Mouse (Mus musculus) erythroblast, adult 5-6 weeks (primary cell): ENCODE data around the gene Cmas. TPM values are rescaled to one million over a fixed set of nuclear protein-coding genes. Genes with fewer than 3 reads are reported as not detected.
A peak's percentile ranks its signal among the peaks of the same experiment; 100 is the strongest.

Experiments used
- ATAC-seq: replicated peaks from 2 replicates; pipeline ENCODE4 v1.8.0; 2016; ENCODE audit warnings: moderate number of reproducible peaks, mild to moderate bottlenecking, moderate TSS enrichment, inconsistent platforms; ENCODE audit not compliant: poor library complexity, low FRiP score, severe bottlenecking
- total RNA-seq, 2 experiments: library from RNA; stranded (forward) in 1 of 2; stranded (reverse) in 1 of 2; fragments of 150-400 nt in 1 of 2; fragments of 200-764, 138-1000 nt in 1 of 2; gene quantifications; 2 replicates each; pipeline versions ENCODE4 v1.2.3 to v1.2.4; 2015 to 2017; ENCODE audit warnings: low replicate concordance in 2 of 2

The Cmas gene
- total RNA-seq, 2 experiments from 2014 or later, result 701 to 721 TPM

DNA sequence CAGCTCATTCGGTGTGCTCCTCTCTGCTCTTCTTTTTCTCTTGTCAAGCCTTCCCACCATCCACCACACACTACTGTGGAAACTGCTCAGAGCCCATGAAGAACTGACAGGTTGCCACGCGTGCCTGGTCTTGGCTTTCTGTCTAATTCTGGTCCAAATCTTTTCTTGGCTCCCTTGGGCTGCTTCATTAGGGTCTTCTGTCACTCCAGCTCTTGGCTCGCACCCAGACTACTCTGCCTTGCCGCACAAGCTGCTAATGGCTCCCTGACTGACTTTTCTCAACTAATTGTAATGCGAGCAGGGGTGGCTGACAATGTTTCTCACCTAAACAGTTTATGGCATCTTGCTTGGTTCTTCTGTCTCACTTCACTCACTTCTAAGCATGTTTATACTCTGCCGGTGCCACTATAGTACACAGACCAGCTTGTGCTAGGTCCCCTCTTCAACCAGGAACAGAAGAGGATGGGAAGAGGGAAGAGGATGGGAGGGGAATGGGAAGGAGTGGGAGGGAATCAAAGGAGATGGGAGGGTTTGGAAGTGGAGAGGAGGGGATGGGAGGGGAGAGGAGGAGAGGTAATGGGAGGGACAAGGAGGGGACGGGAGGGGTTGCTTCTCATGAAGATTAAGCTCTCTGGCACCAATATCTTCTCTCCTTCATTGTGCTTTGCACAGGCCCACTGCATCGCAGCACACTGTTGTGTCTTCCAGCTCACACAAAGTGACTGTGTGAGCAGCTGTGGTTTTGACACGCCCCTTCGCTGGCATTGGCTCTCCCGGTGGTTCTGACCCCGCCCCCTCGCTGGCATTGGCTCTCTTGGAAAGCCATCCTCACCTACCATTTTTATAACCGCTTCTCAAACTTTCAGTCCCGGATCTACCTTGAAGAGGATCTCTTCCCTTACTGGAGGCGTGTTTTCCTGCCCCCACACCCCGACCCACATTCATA is 31.8 kb downstream of the Cmas start:
- no peak for ATAC-seq

DNA sequence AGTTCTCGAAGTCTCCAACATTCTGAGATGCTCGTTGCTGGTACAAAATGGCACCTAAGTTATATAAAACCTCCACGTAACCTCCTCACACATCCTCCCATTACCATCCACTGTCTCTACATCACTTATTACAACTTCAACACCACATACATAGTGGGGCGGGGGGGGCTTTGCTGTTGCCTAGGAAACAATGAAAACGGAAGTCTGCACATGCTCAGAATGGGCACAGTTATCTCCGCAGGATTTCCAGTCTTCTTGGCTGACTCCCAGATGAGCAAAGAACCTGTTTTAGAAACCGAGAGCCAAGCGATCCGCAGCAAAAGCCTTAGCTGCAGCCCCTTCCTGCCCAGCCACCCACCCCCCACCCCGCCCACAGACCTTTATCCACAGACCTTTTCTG is 33.2 kb downstream of the Cmas start:
- ATAC-seq, result no peak

DNA sequence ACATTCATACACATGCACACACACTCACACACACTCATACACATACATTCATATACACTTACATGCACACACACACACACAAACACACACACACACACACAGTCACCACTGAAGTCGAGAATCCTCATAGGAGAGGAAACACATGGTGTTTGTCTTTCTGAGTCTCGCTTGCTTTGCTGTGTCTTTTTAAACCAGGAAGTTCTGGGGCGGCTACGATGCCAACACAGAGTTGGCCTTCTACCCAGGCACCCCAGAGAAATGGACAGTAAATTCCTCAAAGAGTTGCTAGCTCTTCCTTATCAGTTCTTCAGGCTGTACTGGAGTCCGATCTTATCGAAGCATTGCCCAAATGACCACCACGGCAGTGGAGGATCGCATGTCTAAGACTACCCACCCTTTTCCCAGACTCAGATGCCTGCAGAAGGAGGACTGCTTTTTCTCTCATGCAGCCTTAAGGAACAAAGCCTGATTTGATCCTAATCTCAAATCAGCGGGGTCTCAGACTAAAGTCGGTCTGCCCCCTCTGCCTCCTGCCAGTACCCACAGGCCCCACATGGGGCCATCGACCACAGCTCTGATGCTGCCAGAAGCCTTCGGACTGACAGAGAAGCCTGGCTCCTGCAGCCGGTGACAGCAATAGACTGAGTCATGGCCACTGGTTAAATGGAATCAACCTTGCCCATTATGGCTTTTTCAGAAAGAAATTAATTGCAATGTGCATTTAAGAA is 35.9 kb downstream of the Cmas start:
- ATAC-seq, result no peak

DNA sequence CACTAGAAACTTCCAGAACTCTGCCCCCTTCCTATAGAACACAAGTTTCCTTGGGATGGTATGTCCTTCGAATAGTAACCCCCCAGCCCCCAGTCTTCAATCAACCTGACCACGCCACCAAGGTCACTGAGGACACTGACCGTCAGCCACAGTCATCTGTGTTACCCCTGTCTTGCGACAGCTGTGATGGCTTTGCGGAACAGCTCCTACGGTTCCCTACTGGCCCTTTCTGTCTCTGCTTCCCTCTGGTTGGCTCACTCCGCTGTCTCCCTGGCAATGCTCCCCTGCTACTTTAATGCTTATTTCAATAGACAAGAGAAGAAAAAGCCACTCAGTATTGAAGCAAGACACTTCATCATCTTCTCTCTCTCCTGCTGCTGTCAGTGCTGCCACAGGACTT is 37.0 kb downstream of the Cmas start:
- no peak for ATAC-seq

DNA sequence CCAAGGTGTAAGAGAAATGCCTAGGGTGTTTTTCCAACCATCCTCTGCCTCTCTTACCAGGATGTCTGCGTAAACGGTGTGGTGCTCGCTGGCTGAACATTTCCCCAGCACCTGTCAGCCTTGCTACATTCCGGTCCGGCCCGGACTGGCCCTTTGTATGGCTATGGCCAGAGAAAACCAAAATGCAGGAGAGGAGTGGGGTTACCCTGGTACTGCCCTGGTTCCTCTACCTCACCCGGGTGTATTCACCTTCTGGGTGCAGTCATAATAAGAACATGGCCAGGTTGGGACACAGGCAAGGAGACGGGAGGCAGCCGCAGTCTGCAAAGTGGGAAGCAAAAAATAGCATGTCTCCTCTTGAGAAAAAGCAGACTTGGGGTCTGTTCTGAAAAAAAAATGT is 38.6 kb downstream of the Cmas start:
- no peak for ATAC-seq

DNA sequence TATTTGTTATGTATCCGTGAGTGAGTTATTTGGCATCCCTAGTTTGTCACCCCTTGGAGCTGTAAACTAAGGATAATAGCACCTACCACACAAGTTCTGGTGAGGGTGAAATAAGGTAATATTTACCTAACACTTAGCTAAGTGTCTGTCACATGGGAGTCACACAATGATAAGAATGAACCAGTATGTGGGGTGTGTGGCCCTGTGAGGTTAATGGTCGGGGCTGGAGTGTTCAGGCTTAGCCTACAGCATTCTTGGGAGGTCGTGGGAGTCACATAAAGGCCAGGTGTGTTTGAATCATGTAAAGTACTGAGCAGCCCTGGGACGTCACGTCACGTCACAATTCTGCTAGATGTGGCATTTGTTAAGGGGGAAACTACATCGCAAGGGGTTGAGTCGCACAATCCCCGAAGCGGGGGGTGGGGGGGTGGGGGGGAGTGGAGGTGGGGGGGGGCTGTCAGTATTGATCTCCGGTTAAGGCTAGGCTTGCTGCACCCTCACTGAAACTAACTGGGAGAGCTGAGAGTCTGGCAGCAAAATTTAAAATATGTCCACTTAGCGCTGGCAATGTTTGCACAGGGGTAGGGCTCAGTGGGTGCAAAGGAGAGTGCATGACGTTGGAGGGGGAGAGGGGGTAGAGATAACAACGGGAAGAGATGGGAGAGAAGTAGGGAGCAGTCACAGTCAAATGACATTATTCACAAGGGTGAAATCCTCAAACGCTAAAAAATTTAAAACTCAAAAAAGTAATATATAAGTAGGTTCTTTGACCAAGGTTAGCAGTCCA is 39.4 kb downstream of the Cmas start:
- ATAC-seq, result no peak

DNA sequence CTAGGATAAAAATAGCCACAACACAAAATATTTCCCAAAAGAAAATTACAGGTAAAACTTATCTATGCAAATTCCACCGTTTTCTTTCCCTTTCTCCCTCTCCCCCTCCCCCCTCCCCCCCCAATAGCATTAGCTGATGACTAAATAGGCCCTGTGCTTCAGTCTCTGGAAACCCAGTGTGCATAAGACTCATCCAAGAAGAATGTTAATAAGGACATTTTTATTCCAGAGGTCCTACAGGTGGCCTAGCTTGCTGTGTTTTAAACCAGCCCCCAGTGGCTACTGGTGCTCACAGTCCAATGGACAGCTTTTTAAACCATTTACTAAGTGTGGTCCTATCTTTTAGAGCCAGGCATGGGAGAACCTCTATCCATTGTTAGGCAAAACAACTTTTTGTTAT is 41.5 kb downstream of the Cmas start:
- ATAC-seq, result no peak

DNA sequence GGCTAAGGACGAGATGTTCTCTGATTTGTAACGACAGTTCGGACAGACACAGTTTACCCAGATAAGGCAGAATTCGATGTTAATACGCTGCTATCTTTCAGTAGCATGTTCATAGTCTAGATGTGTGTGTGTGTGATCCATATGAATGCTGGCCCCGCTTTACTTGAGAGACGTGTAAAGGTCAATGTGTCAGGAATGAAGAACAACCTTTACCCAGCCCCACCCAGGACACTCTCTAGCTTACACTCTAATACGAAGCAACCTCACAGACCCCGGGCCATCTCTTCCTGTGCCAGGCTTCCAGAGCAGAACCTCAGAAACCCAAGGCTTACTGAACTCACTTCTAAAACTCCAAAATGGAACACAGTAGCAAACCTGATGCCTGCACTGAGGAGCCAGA is 42.4 kb downstream of the Cmas start:
- ATAC-seq, result no peak

DNA sequence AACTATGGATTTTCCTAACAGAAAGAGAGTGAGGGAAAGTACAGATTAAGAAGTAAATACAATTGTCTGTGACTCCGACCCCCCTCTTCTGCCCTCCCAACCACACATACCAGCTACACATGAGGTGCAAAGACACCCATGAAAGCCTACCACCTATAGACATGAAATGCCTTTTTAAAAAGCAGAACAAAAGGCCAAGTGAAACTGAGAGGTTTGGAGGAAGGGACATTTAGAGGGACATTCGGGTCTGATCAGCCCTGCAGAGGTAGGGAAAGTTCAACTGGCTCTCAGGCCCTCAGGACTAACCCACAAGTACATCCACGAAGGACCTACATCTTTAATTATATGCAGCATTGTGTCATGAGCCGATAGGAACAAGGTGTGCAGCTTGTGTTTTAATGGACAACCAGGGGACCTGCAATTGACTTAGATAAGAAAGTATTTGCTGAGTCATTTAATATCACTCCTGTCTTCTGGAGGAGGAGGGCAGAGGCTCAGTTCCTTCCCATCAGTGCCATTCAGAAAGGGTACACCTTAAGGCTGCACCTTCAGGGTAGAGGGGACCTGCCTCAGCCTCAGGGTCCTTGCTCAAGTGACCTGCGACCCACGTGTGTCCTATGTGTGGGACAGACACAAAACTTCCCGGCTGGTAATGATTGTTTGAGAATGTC is 43.4 kb downstream of the Cmas start:
- ATAC-seq, result no peak

DNA sequence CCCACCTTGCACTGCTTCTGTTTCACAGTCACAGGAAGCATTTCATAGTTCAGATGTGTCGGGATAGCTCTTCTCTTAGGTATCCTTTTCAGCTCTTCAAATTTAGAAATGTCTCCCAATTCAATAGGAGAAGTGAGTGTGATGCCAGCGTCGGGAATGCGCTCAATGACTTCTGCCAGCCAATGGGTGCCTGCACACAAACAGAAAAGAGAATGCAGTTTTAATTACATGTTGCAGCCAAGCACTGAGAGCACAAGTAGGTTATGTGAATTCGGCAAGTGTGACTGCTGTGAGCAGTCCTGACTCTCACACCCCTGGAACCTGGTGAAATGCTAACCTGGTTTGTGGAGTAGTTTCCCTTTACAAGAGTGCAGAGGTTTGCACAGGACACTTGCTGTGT is 45.2 kb downstream of the Cmas start:
- no peak for ATAC-seq

DNA sequence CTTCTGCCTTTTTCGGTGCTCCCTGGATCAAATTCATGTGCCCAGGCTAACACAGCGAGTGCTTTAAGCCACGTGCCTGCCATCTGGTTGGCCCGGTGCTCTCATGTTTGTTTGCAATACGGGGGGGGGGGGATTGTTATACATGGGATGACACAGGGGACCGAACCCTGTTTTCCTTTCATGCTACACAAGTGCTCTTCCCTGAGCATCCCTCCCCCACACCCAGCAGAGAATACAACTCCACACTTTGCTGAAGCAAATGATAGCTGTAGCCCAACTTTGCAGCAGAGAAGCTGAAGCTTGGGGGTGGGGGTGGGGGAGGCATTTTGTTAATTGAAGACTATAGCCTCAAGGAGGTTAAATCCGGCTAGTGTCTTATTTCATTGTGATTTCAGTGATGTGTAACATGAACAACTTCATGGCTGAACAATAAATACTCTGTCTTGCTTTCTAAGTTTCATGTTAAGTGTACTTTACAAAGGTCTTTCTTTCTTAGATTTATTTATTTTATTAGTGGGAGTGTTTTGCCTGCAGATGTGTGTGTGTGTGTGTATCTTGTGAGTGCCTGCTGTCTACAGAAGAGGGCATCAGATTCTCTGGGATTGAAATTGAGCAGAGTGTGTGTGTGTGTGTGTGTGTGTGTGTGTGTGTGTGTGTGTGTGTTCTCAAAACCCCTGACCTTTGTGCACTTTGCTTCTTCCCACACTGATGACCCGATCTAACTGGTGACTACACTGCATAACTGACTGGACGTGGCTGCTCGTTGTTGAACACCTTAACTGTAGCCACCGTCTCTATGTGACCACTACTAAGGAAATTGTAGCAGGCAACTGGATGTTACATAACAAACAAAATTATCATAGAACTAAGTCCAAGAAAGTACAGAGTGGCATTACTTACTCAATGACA is 46.4 kb downstream of the Cmas start:
- no peak for ATAC-seq

DNA sequence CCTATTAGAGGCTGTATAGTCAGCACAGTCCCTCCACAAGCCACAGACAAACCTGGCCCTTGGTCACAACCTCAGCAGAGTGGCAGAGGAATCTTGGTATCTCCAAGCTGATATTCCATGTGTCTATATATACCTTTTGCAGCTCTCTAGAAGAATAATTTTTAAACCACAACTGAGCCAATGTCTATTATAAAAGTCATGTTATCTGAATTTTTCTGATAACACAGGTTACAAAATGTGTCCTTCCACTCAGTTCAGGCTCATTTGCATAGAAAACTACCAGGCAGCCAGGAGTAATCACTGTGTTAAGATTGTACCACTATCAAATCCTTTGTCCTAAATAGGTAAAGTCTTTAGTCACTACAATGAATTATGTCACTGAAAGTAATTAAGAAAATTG is 47.9 kb downstream of the Cmas start, which contains the start of gene Sult6b2:
TSS of gene Sult6b2 (minus strand) at position 101 of the 400 bp plus-strand sequence.
- no peak for ATAC-seq

DNA sequence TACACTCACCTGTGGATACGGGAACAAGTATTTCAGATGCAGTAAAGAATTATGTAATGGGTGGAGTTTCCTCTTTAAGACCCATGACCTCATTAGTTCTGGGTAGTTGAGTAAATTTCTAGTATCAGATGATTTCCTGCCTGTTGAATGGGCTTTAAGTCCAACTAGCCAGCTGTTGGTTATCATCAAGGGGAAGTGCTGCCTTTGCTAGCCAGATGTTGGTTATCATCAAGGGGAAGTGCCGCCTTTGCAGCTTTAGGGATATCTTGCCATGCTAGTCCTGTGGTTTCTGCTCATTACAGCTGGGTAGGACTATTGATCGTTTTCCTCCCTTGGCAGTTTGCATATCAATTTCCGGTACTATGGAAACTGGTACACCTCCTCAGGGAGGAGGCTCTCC is 49.8 kb downstream of the Cmas start:
- no peak for ATAC-seq

DNA sequence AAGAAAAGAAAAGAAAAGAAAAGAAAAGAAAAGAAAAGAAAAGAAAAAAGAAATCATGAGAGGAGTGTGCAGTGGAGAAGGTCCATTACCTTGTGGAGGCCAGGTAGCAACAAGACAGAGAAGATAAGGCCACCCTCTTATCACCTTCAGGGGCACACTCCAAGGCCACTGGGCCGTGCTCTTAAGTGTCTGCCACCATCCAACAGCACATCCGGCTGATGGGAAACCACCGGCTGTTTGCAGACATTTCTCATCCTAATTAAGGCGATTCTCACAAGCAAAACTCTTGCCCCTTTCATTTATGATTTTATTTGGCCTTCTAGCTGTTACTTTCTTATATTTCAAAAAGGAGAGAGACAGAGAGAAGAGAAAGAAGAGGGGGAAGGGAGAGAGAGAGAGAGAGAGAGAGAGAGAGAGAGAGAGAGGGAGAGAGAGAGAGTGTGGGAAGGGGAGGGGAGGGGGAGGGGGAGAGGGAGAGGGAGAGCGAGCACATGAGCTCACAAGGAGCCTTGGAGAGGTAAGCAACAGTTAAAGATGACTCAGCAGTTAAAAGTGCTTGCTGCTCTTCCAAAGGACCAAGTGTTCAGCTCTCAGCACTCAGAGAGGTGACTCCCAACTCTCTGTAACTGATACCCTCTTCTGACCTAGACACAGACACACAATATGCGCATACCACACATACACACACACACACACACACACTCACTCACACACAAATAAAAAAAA is 53.0 kb downstream of the Cmas start:
- no peak for ATAC-seq

DNA sequence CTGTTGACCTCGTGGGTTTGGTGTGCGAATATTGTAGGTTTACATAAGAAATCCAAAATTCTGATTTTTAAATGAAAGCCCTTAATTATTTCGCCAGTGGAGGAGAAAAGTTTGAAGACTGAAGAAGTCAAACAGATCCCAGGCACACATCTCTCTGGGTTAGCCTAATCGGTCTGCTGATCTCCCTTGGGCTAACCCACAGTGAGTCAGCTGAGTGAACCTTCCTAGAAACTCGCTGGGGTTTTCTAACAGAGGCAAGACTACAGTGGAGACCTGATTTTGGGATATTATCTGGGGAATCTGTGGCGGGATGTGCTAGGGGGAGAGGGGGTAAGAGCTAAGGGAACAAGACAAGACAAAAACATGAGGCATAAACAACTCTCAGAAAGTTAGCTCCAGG is 53.8 kb downstream of the Cmas start:
- no peak for ATAC-seq

DNA sequence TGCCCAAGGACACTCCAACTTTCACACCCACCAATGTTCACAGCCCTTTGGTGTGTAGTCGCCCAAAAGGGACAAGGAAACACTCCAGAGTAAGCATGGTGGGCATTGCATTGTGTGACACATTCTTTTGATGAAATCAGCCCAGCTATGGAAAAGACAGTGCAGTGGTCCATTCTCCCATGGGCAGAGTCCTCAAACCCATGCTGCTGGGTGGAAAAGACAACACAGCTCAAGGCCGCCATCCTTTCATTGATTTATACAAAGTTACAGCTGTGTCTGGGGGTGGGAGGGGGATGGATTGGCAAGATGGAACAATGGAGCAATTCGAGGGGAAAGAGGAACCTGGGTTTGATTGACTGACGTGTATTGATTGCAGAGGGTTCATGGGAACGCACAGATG is 56.5 kb downstream of the Cmas start:
- ATAC-seq, result no peak

DNA sequence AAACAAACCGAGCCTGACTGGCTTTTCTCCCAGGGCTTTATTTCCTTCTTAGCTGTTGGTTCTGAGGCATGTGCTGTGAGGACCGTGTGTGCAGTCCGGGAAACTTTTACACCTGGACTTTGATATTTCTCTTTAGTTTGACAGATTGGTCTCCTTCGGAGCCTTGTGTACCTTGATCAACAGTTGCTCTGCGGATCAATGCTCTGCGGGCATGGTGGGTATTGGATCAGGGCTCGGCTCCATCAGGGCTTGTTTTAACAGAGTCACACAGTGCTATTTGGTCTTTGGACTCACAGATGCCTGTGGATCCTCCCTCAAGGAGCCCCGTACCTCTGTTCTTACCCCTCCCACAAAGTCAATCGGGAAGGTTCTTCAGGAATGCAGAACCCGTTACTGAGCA is 57.5 kb downstream of the Cmas start:
- ATAC-seq, result no peak

DNA sequence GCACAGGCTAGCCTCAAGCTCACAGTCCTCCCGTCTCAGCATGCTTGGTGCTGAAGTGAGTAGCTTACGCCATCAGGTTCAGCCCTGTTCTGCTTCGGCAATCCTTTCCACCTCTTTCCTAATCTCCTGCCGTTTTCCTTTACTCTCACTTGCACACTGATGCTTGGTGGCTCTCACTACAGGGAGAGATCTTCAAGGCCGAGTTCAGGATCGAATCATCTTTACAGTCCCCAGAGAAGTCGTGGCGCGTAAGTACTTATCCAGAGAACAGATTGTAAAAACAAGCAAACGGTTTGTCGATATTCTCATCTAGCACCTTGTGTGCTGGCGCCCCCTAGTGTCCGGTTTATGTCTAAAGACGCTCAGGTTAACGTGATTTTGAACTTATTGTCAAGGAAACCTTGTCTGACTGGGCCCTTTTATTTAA is 58.0 kb downstream of the Cmas start:
- ATAC-seq, result peak; percentile 71
